ENCODE assay signal across 8 mouse cellular contexts in the genomic region with DNA sequence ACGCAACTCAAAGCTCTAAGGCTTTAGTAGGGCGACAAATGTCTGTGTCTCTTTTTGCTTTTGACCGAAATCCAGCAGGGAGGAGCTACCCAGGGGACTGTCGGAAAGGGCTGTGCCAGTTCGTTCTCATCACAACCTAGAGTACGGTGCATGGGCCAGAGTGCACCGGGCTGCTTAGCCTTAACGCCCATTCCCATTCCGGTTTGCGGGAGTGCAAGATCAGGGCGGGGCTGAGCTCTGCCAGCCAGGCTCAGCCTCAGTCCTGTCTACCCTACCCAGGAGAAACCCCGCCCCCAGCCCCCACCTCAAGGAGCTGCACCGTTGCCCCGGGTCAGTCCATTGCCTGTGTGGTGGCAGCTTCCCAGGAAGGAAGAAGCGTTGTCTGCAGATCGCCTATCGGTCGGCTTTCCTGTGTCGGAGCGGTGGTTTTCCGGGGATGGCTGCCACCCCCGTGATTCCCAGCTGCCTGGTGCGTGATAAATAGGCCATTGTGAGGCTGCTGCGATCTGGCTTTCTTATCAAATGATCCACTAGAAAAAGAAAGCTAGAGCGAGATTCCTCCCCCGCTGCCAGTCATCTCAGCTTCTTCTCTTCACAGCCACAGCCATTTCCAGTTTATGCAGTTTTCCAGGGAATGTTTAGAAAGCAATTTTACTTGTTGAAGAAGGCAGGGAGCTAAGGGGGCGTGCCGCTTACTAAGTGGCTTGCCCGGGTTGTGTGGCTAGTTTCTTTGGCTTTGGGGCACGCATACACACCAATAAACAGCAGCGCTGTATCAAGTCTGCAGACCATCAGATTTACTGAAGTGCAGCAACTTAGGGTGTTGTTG.
DNase-seq lines count a peak whose midpoint lies in the region; ATAC-seq and TF ChIP-seq lines count a peak whose summit lies in the region.

No protein-coding gene starts in this region.

- H3K9me3 ChIP-seq in hindbrain, postnatal 0 days (ENCODE audit: low read length) = no peaks in the 10 kb centered on the region

- no peaks in the 10 kb centered on the region for H3K36me3 ChIP-seq in hindbrain, postnatal 0 days (ENCODE audit: insufficient read depth, low read length)
- H3K36me3 ChIP-seq in macrophage (ENCODE audit: inconsistent target) = no peaks in the 10 kb centered on the region

- H3K4me3 ChIP-seq in hindbrain, postnatal 0 days (ENCODE audit: low read length) = peak overlapping the region; percentile 42
- H3K4me3 ChIP-seq in macrophage (ENCODE audit: inconsistent target) = peak overlapping the region; percentile 27

- intact Hi-C loops in gastrocnemius, postnatal 14 days (cut with DNase I; ENCODE audit: low total_unique reads) = no loop called here
- intact Hi-C loops in left cerebral cortex, postnatal 10 days (cut with DNase I) = no loop called here

- DNase-seq in adrenal gland, adult 8-10 months = peak; percentile 63
- peak; percentile 46 for DNase-seq in gastrocnemius, postnatal 14 days
- peak; percentile 88 for DNase-seq in hindbrain, postnatal 0 days (ENCODE audit: low spot score)
- peak; percentile 36 to 80 for DNase-seq in left cerebral cortex, postnatal 10 days (ENCODE audit: extremely low spot score in 1 of 2, low spot score in 2 of 2)
- DNase-seq in right cerebral cortex, adult 18-20 months = peak; percentile 43
- no peak for DNase-seq in adipocyte (ENCODE audit: low spot score)

- peak overlapping the region; percentile 84 for H3K27ac ChIP-seq in hindbrain, postnatal 0 days
- no peak overlapping the region for H3K27ac ChIP-seq in macrophage

- H3K27me3 ChIP-seq in hindbrain, postnatal 0 days (ENCODE audit: insufficient read depth, low read length) = no peaks in the 10 kb centered on the region

- 0 out of 2 replicates have a peak, but pooled peaks cover 5% of the 10 kb centered on the region for H3K4me1 ChIP-seq in hindbrain, postnatal 0 days (ENCODE audit: insufficient read depth, low read length)

- WGBS in hindbrain, postnatal 0 days = 1% methylated on average over 31 of the region's 31 CpGs
- WGBS in macrophage (ENCODE audit: missing documents) = 16% methylated on average over 31 of the region's 31 CpGs

- TF ChIP-seq CTCF in hindbrain, postnatal 0 days (IDR thresholded peaks at IDR 0.05; ENCODE audit: low read depth) = no peak

- peak; percentile 80 for ATAC-seq in common myeloid progenitor, adult 5-6 weeks (replicated peaks; ENCODE audit: low read depth, poor library complexity, severe bottlenecking)
- ATAC-seq in hindbrain, postnatal 0 days = peak; percentile 96

- H3K9ac ChIP-seq in hindbrain, postnatal 0 days (replicated peaks; ENCODE audit: low read length) = peak overlapping the region; percentile 56

- peak overlapping the region; percentile 72 for H3K4me2 ChIP-seq in hindbrain, postnatal 0 days (ENCODE audit: low read depth, low read length)

- H3K79me2 ChIP-seq in macrophage (ENCODE audit: inconsistent target) = no peaks in the 10 kb centered on the region
